14 mouse cellular contexts compared by ENCODE assay signal in the genomic region with DNA sequence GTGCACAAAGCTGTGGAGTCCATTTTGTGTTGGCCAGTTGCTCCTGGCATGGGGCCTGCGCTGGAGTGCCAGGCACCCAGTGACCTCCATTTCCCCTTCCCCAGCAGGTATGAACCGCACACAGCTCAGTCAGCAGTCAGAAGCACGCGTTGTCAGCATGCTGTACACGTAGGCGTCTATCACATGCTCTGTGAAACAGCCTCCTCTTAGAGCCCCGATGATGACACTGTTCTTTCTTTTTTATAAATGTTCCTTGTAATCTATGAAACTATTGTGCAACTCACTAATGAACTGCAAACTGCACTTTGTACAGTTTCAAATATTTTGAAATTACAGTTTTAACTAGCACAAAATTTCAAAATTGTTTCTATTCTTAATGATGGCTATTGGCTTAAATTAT. TPM values are rescaled to one million over a fixed set of nuclear protein-coding genes. Genes with fewer than 3 reads are reported as not detected.
DNase-seq lines count a peak whose midpoint lies in the region; TF ChIP-seq lines count a peak whose summit lies in the region.
"Had no signal": no experiment of that assay in that cellular context is flagged by ENCODE, and none has a peak within 500 bp of the region (broad histone marks: within the 10 kb centered on the region; RNA-seq: fewer than 3 reads in every experiment).

No protein-coding gene starts in this region.

- DNase-seq in adrenal gland, adult 2 months: peak; percentile 37
- DNase-seq in adrenal gland, adult 18-20 months (ENCODE audit: low spot score in 2 of 2): no peak
- peak; percentile 48 for DNase-seq in layer of hippocampus, adult 11-12 months (ENCODE audit: low spot score)
- no peak for DNase-seq in layer of hippocampus, adult 8-10 months (ENCODE audit: low spot score in 2 of 2)
- DNase-seq in testis, postnatal 14 days (ENCODE audit: low spot score): no peak
- DNase-seq in thymus, postnatal 10 days (ENCODE audit: low spot score in 2 of 2): no peak
- DNase-seq in Muller cell, postnatal 12 days (ENCODE audit: inconsistent ontology term): no peak
- DNase-seq: heart, postnatal 36 days; thymus, adult 2 months had no signal

- peak overlapping the region; percentile 57; the same call in 1 of the 2 replicates for H3K27ac ChIP-seq in testis, adult 2 months (ENCODE audit: control insufficient read depth, insufficient read depth, low read depth, low read length)
- H3K27ac ChIP-seq: embryonic facial prominence, embryonic 13.5 days; hindbrain, postnatal 0 days; liver, embryonic 15.5 days; midbrain, embryonic 15.5 days had no signal

- no peak for TF ChIP-seq POLR2A in testis, adult 2 months (IDR thresholded peaks at IDR 0.05; ENCODE audit: control insufficient read depth, low read depth, low read length)

- no peak overlapping the region for H3K4me3 ChIP-seq in testis, adult 2 months (ENCODE audit: control insufficient read depth, low read depth, low read length)
- H3K4me3 ChIP-seq: embryonic facial prominence, embryonic 13.5 days; liver, embryonic 15.5 days; midbrain, embryonic 15.5 days had no signal

- no peaks in the 10 kb centered on the region for H3K4me1 ChIP-seq in testis, adult 2 months (ENCODE audit: control insufficient read depth, insufficient read depth, low read length)
- H3K4me1 ChIP-seq: embryonic facial prominence, embryonic 13.5 days; liver, embryonic 15.5 days; midbrain, embryonic 15.5 days had no signal

- H3K36me3 ChIP-seq in testis, adult 2 months (ENCODE audit: control insufficient read depth, insufficient read depth, low read length): peaks cover 6% of the 10 kb centered on the region

- no peaks in the 10 kb centered on the region for H3K27me3 ChIP-seq in testis, adult 2 months (ENCODE audit: control insufficient read depth, insufficient read depth, low read length)
- H3K27me3 ChIP-seq: embryonic facial prominence, embryonic 13.5 days; liver, embryonic 15.5 days; midbrain, embryonic 15.5 days had no signal

- TF ChIP-seq CTCF in testis, adult 2 months (IDR thresholded peaks at IDR 0.05; ENCODE audit: control insufficient read depth, insufficient read depth, insufficient replicate concordance, low read depth, low read length): no peak

RNA-seq across cellular contexts. Expression of gene Wdr3, which starts 39.3 kb away (rescaled TPM):
- 10 to 100 TPM; 22.9 to 28.6 TPM for total RNA-seq in adrenal gland, adult 2 months (2021)
- polyA plus RNA-seq in adrenal gland, adult 2 months (2012; rRNA removed): 2.8 and 5.1 TPM in 2 replicates
- 10 to 100 TPM; 24.7 to 33.8 TPM for total RNA-seq in adrenal gland, adult 18-20 months (2021)
- 10 to 100 TPM; 23.0 to 27.2 (median 23.7) TPM for total RNA-seq in layer of hippocampus, adult 8-10 months (2022)
- 10.0 and 11.1 TPM in 2 replicates for polyA plus RNA-seq in testis, adult 2 months (2012; rRNA removed)

RNA-seq across cellular contexts. Expression of gene Gdap2, which starts 39.4 kb away (rescaled TPM):
- 10 to 100 TPM; 14.9 to 21.3 TPM for total RNA-seq in adrenal gland, adult 2 months (2021)
- 3.6 and 4.7 TPM in 2 replicates for polyA plus RNA-seq in adrenal gland, adult 2 months (2012; rRNA removed)
- 10 to 100 TPM; 17.1 to 21.4 TPM for total RNA-seq in adrenal gland, adult 18-20 months (2021)
- 10 to 100 TPM; 34.2 to 47.2 (median 41.8) TPM for total RNA-seq in layer of hippocampus, adult 8-10 months (2022)
- polyA plus RNA-seq in testis, adult 2 months (2012; rRNA removed): 20.2 and 25.0 TPM in 2 replicates

Comparison
In these comparisons a context has a peak if more than half of its experiments do, and no peak if none do; other contexts are left out.
1. DNase-seq: peak in adrenal gland, adult 2 months (single experiment) and layer of hippocampus, adult 11-12 months (single experiment); none in adrenal gland, adult 18-20 months (0 of 2), layer of hippocampus, adult 8-10 months (0 of 2), testis, postnatal 14 days (single experiment), thymus, postnatal 10 days (0 of 2) and Muller cell, postnatal 12 days (single experiment).